14 mouse cellular contexts compared by ENCODE assay signal in genomic region chr9:63741792-63742191, GRCm38 (mm10). TPM values are rescaled to one million over a fixed set of nuclear protein-coding genes. Genes with fewer than 3 reads are reported as not detected.
DNase-seq lines count a peak whose midpoint lies in the region; ATAC-seq and TF ChIP-seq lines count a peak whose summit lies in the region.
"Had no signal": no experiment of that assay in that cellular context is flagged by ENCODE, and none has a peak within 500 bp of the region (broad histone marks: within the 10 kb centered on the region; RNA-seq: fewer than 3 reads in every experiment).

No protein-coding gene starts in this region.

- H3K9ac ChIP-seq in heart, embryonic 11.5 days (ENCODE audit: low read depth, low read length): no peak overlapping the region
- 0 out of 2 replicates have a peak overlapping the region, but pooled peaks have one; percentile 4 for H3K9ac ChIP-seq in lung, embryonic 16.5 days (ENCODE audit: low read length)
- peak overlapping the region; percentile 26; the same call in 1 of the 2 replicates for H3K9ac ChIP-seq in heart, embryonic 16.5 days (ENCODE audit: low read length)
- H3K9ac ChIP-seq: embryonic facial prominence, embryonic 15.5 days; forebrain, embryonic 12.5 days; hindbrain, embryonic 13.5 days; kidney, embryonic 15.5 days; neural tube, embryonic 15.5 days had no signal

- H3K27ac ChIP-seq in heart, embryonic 11.5 days (ENCODE audit: low read depth, low read length): peak overlapping the region; percentile 42
- no peak overlapping the region for H3K27ac ChIP-seq in lung, embryonic 16.5 days (ENCODE audit: low read length)
- peak overlapping the region; percentile 34; the same call in 1 of the 2 replicates for H3K27ac ChIP-seq in heart, embryonic 16.5 days (ENCODE audit: low read length)
- 0 out of 2 replicates have a peak overlapping the region, but pooled peaks have one; percentile 10 for H3K27ac ChIP-seq in small intestine, adult 2 months (ENCODE audit: insufficient read depth, low read depth, low read length)
- H3K27ac ChIP-seq: embryonic facial prominence, embryonic 15.5 days; forebrain, embryonic 12.5 days; hindbrain, embryonic 13.5 days; neural tube, embryonic 15.5 days had no signal

- no peak for DNase-seq in heart, postnatal 10 days
- no peak for DNase-seq in lung, postnatal 36 days
- no peak for DNase-seq in adipocyte (ENCODE audit: low spot score)
- DNase-seq: cerebellum, adult 2 months; spleen, adult 18-20 months had no signal

- no peaks in the 10 kb centered on the region for H3K36me3 ChIP-seq in heart, embryonic 11.5 days (ENCODE audit: control insufficient read depth, insufficient read depth, low read length)
- no peaks in the 10 kb centered on the region for H3K36me3 ChIP-seq in lung, embryonic 16.5 days (ENCODE audit: control insufficient read depth, insufficient read depth, low read length)
- H3K36me3 ChIP-seq in heart, embryonic 16.5 days (ENCODE audit: control insufficient read depth, insufficient read depth): no peaks in the 10 kb centered on the region; the same call in 1 of the 2 replicates
- H3K36me3 ChIP-seq in small intestine, adult 2 months (ENCODE audit: control insufficient read depth, insufficient read depth, low read length): peaks cover 5% of the 10 kb centered on the region; the same call in 1 of the 2 replicates
- H3K36me3 ChIP-seq: embryonic facial prominence, embryonic 15.5 days; forebrain, embryonic 12.5 days; hindbrain, embryonic 13.5 days; neural tube, embryonic 15.5 days had no signal

- peak overlapping the region; percentile 27 for H3K4me2 ChIP-seq in heart, embryonic 11.5 days
- H3K4me2 ChIP-seq in lung, embryonic 16.5 days (ENCODE audit: low read depth, low read length): no peak overlapping the region
- 0 out of 2 replicates have a peak overlapping the region, but pooled peaks have one; percentile 3 for H3K4me2 ChIP-seq in heart, embryonic 16.5 days (ENCODE audit: low read depth, low read length)
- H3K4me2 ChIP-seq: embryonic facial prominence, embryonic 15.5 days; forebrain, embryonic 12.5 days; hindbrain, embryonic 13.5 days; kidney, embryonic 15.5 days; neural tube, embryonic 15.5 days had no signal

- peaks cover 83% of the 10 kb centered on the region for H3K4me1 ChIP-seq in heart, embryonic 11.5 days (ENCODE audit: control insufficient read depth, insufficient read depth, low read length)
- peaks cover 71% of the 10 kb centered on the region for H3K4me1 ChIP-seq in lung, embryonic 16.5 days (replicated peaks; ENCODE audit: control insufficient read depth, insufficient read depth, low read length)
- peaks cover 77% of the 10 kb centered on the region for H3K4me1 ChIP-seq in heart, embryonic 16.5 days (ENCODE audit: control insufficient read depth, insufficient read depth, low read length)
- H3K4me1 ChIP-seq in small intestine, adult 2 months (ENCODE audit: control insufficient read depth, insufficient read depth, insufficient read length, low read length): peaks cover 44% of the 10 kb centered on the region

- peak; percentile 6; the same call in 1 of the 2 replicates for TF ChIP-seq CTCF in small intestine, adult 2 months (IDR thresholded peaks at IDR 0.05; ENCODE audit: extremely low read depth, insufficient read length, insufficient replicate concordance, low read depth, low read length)

- TF ChIP-seq POLR2A in small intestine, adult 2 months (IDR thresholded peaks at IDR 0.05; ENCODE audit: low read depth, low read length): no peak

- no peak overlapping the region for H3K4me3 ChIP-seq in heart, embryonic 11.5 days (ENCODE audit: low read depth, low read length)
- no peak overlapping the region for H3K4me3 ChIP-seq in lung, embryonic 16.5 days (ENCODE audit: low read length)
- H3K4me3 ChIP-seq in heart, embryonic 16.5 days (ENCODE audit: low read length): no peak overlapping the region
- no peak overlapping the region for H3K4me3 ChIP-seq in small intestine, adult 2 months (ENCODE audit: low read depth, low read length)
- H3K4me3 ChIP-seq: embryonic facial prominence, embryonic 15.5 days; forebrain, embryonic 12.5 days; hindbrain, embryonic 13.5 days; kidney, embryonic 15.5 days; neural tube, embryonic 15.5 days had no signal

- no peaks in the 10 kb centered on the region for H3K27me3 ChIP-seq in heart, embryonic 11.5 days (ENCODE audit: control insufficient read depth, insufficient read depth, low read length)
- H3K27me3 ChIP-seq in lung, embryonic 16.5 days (ENCODE audit: control insufficient read depth, insufficient read depth, low read depth, low read length): no peaks in the 10 kb centered on the region
- no peaks in the 10 kb centered on the region for H3K27me3 ChIP-seq in heart, embryonic 16.5 days (ENCODE audit: control insufficient read depth, insufficient read depth, low read length)
- H3K27me3 ChIP-seq in small intestine, adult 2 months (ENCODE audit: control insufficient read depth, insufficient read depth, low read length): no peaks in the 10 kb centered on the region
- H3K27me3 ChIP-seq: embryonic facial prominence, embryonic 15.5 days; forebrain, embryonic 12.5 days; hindbrain, embryonic 13.5 days; kidney, embryonic 15.5 days; neural tube, embryonic 15.5 days had no signal

- H3K9me3 ChIP-seq in heart, embryonic 11.5 days (replicated peaks; ENCODE audit: control insufficient read depth, low read length): no peaks in the 10 kb centered on the region
- no peaks in the 10 kb centered on the region for H3K9me3 ChIP-seq in lung, embryonic 16.5 days (ENCODE audit: control insufficient read depth, low read length)
- H3K9me3 ChIP-seq in heart, embryonic 16.5 days (replicated peaks; ENCODE audit: control insufficient read depth, low read length): no peaks in the 10 kb centered on the region
- H3K9me3 ChIP-seq: embryonic facial prominence, embryonic 15.5 days; forebrain, embryonic 12.5 days; hindbrain, embryonic 13.5 days; kidney, embryonic 15.5 days; neural tube, embryonic 15.5 days had no signal

- no peak for ATAC-seq in heart, embryonic 11.5 days (replicated peaks; ENCODE audit: insufficient number of reproducible peaks, low FRiP score, low TSS enrichment)
- no peak for ATAC-seq in lung, embryonic 16.5 days (ENCODE audit: low read depth)
- no peak for ATAC-seq in heart, embryonic 16.5 days (replicated peaks; ENCODE audit: extremely low read depth, insufficient read depth, low FRiP score)

- WGBS in heart, embryonic 11.5 days (ENCODE audit: insufficient replicate concordance): 41% methylated on average over 6 of the region's 6 CpGs
- 37% methylated on average over 6 of the region's 6 CpGs for WGBS in lung, embryonic 16.5 days
- 37% methylated on average over 6 of the region's 6 CpGs for WGBS in heart, embryonic 16.5 days
- WGBS in small intestine, adult 2 months: 16% methylated on average over 6 of the region's 6 CpGs

- intact Hi-C loops in heart, postnatal 10 days (cut with DNase I): no loop called here

RNA-seq across cellular contexts. Expression of gene Smad3, which starts 16.0 kb away (rescaled TPM):
- polyA plus RNA-seq in heart, embryonic 11.5 days (2014; fragmentation: Nextera tagmentation; extraction: Ambion mirVana): 9.7 and 11.4 TPM in 2 replicates
- 10 to 100 TPM; 17.0 to 22.6 TPM for total RNA-seq in heart, postnatal 10 days (2021)
- 18.0 and 19.5 TPM in 2 replicates for polyA plus RNA-seq in lung, embryonic 16.5 days (2015; fragmentation: Nextera tagmentation; extraction: Ambion mirVana)
- 12.5 and 13.7 TPM in 2 replicates for polyA plus RNA-seq in heart, embryonic 16.5 days (2015; fragmentation: Nextera tagmentation; extraction: Ambion mirVana)
- 13.9 and 21.6 TPM in 2 replicates for polyA plus RNA-seq in small intestine, adult 2 months (2012; rRNA removed)
